Mouse (Mus musculus) cerebellum, adult 2 months (tissue): ENCODE measurements around the gene Fam173a.

Experiments used
- CTCF ChIP-seq: fragments of 200-500 bp; IDR thresholded peaks from 2 replicates; pipeline ENCODE4 v1.5.1; 2011; ENCODE audit warnings: low read depth, mild to moderate bottlenecking, control low read depth, low read length, moderate library complexity, borderline replicate concordance; ENCODE audit not compliant: insufficient read depth
- POLR2A ChIP-seq: fragments of 200-500 bp; IDR thresholded peaks from 2 replicates; pipeline ENCODE4 v1.6.1; 2011; ENCODE audit warnings: low read length, control low read depth, borderline replicate concordance; ENCODE audit not compliant: insufficient read depth

DNA sequence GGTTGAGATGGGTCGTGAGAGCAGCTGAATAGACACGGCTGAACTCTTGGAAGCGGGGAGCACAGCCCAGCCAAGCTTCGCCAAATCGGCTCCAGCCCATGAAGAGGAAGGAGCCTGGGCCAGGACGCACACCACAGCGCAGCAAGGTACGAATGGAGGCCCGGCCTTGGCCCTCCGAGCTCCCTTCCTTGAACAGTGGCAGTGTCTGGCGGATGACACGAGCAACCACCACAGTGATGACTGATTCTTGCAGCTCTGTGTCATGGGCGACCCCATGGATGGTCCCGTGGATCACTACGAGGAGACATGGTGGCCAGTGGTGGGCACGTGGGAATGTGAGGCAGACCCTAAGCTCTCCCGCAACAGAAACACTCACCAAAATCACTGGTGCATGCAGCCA is 2.3 kb upstream of the Fam173a start:
- TF ChIP-seq CTCF (no peak), POLR2A (no peak)
